Mouse (Mus musculus): ENCODE data around the gene Stard13. TPM values are rescaled to one million over a fixed set of nuclear protein-coding genes. Genes with fewer than 3 reads are reported as not detected.

Gene Stard13
- polyA plus RNA-seq, 1 experiment from 2014 or later, result 4.5 TPM

GRCm38 (mm10) chr5:151251656-151252055, 18.0 kb upstream of the Stard13 start:
- WGBS, result 53% methylated on average over 8 of the region's 8 CpGs
- Histone ChIP-seq H3K4me1 (ENCODE audit: control insufficient read depth, insufficient read depth, low read length) (peaks cover 16% of the 10 kb centered on the region), H3K4me2 (ENCODE audit: low read depth, low read length) (no peak overlapping the region), H3K4me3 (ENCODE audit: low read length) (no peak overlapping the region), H3K36me3 (ENCODE audit: control insufficient read depth, insufficient read depth) (no peaks in the 10 kb centered on the region), H3K9me3 (replicated peaks; ENCODE audit: control insufficient read depth, low read length) (no peaks in the 10 kb centered on the region), H3K27ac (ENCODE audit: low read length) (no peak overlapping the region), H3K9ac (ENCODE audit: low read length) (no peak overlapping the region), H3K27me3 (ENCODE audit: control insufficient read depth, insufficient read depth, low read length) (no peaks in the 10 kb centered on the region)
- ATAC-seq (replicated peaks; ENCODE audit: extremely low read depth, insufficient read depth, low FRiP score), result no peak

- no peaks in the 10 kb centered on the region for H3K9me3 ChIP-seq (replicated peaks; ENCODE audit: control insufficient read depth, low read length)
- H3K27ac ChIP-seq (ENCODE audit: low read length), result no peak overlapping the region
- H3K27me3 ChIP-seq (ENCODE audit: control insufficient read depth, insufficient read depth, low read length), result no peaks in the 10 kb centered on the region
- no peak overlapping the region for H3K4me3 ChIP-seq (ENCODE audit: low read length)
- peaks cover 18% of the 10 kb centered on the region for H3K4me1 ChIP-seq (ENCODE audit: control insufficient read depth, insufficient read depth, low read length)
- H3K4me2 ChIP-seq (ENCODE audit: low read depth, low read length), result 0 out of 2 replicates have a peak overlapping the region, but pooled peaks have one; percentile 15
- 56% methylated on average over 10 of the region's 10 CpGs for WGBS
- no peaks in the 10 kb centered on the region for H3K36me3 ChIP-seq (ENCODE audit: control insufficient read depth, insufficient read depth)
- no peak overlapping the region for H3K9ac ChIP-seq (ENCODE audit: low read length)
- no peak for ATAC-seq (replicated peaks; ENCODE audit: extremely low read depth, insufficient read depth, low FRiP score)
These were observed 15.3 kb upstream of the Stard13 start for GRCm38 (mm10) chr5:151248671-151249620.

GRCm38 (mm10) chr5:151248084-151248483, 14.4 kb upstream of the Stard13 start:
- no peak overlapping the region for H3K4me2 ChIP-seq (ENCODE audit: low read depth, low read length)
- WGBS, result 79% methylated on average over 2 of the region's 2 CpGs

GRCm38 (mm10) chr5:151247115-151247875, 13.7 kb upstream of the Stard13 start:
- Histone ChIP-seq H3K36me3 (ENCODE audit: control insufficient read depth, insufficient read depth) (no peaks in the 10 kb centered on the region), H3K27me3 (ENCODE audit: control insufficient read depth, insufficient read depth, low read length) (no peaks in the 10 kb centered on the region), H3K27ac (ENCODE audit: low read length) (peak overlapping the region; percentile 58), H3K9me3 (replicated peaks; ENCODE audit: control insufficient read depth, low read length) (no peaks in the 10 kb centered on the region), H3K4me3 (ENCODE audit: low read length) (no peak overlapping the region), H3K4me2 (ENCODE audit: low read depth, low read length) (peak overlapping the region; percentile 34), H3K4me1 (ENCODE audit: control insufficient read depth, insufficient read depth, low read length) (peaks cover 18% of the 10 kb centered on the region), H3K9ac (ENCODE audit: low read length) (no peak overlapping the region; the same call in 1 of the 2 replicates)
- 28% methylated on average over 11 of the region's 11 CpGs for WGBS
- ATAC-seq (replicated peaks; ENCODE audit: extremely low read depth, insufficient read depth, low FRiP score), result peak; percentile 54

More at GRCm38 (mm10) chr5:151248084-151248483, 14.4 kb upstream of the Stard13 start:
- Histone ChIP-seq H3K4me1 (ENCODE audit: control insufficient read depth, insufficient read depth, low read length) (peaks cover 18% of the 10 kb centered on the region), H3K27me3 (ENCODE audit: control insufficient read depth, insufficient read depth, low read length) (no peaks in the 10 kb centered on the region), H3K27ac (ENCODE audit: low read length) (peak overlapping the region; percentile 33; the same call in 1 of the 2 replicates), H3K9me3 (replicated peaks; ENCODE audit: control insufficient read depth, low read length) (no peaks in the 10 kb centered on the region), H3K36me3 (ENCODE audit: control insufficient read depth, insufficient read depth) (no peaks in the 10 kb centered on the region), H3K4me3 (ENCODE audit: low read length) (no peak overlapping the region), H3K9ac (ENCODE audit: low read length) (no peak overlapping the region)
- no peak for ATAC-seq (replicated peaks; ENCODE audit: extremely low read depth, insufficient read depth, low FRiP score)

GRCm38 (mm10) chr5:151246287-151246686, 12.7 kb upstream of the Stard13 start:
- Histone ChIP-seq H3K27me3 (ENCODE audit: control insufficient read depth, insufficient read depth, low read length) (no peaks in the 10 kb centered on the region), H3K4me2 (ENCODE audit: low read depth, low read length) (no peak overlapping the region), H3K9ac (ENCODE audit: low read length) (no peak overlapping the region), H3K9me3 (replicated peaks; ENCODE audit: control insufficient read depth, low read length) (no peaks in the 10 kb centered on the region), H3K36me3 (ENCODE audit: control insufficient read depth, insufficient read depth) (no peaks in the 10 kb centered on the region), H3K27ac (ENCODE audit: low read length) (no peak overlapping the region), H3K4me1 (ENCODE audit: control insufficient read depth, insufficient read depth, low read length) (peaks cover 16% of the 10 kb centered on the region), H3K4me3 (ENCODE audit: low read length) (no peak overlapping the region)
- no peak for ATAC-seq (replicated peaks; ENCODE audit: extremely low read depth, insufficient read depth, low FRiP score)
- WGBS, result 78% methylated on average over 2 of the region's 2 CpGs

GRCm38 (mm10) chr5:151245571-151245970, 11.9 kb upstream of the Stard13 start:
- no peak overlapping the region for H3K4me2 ChIP-seq (ENCODE audit: low read depth, low read length)
- no peaks in the 10 kb centered on the region for H3K36me3 ChIP-seq (ENCODE audit: control insufficient read depth, insufficient read depth)
- H3K27ac ChIP-seq (ENCODE audit: low read length), result no peak overlapping the region
- H3K9ac ChIP-seq (ENCODE audit: low read length), result no peak overlapping the region
- H3K4me1 ChIP-seq (ENCODE audit: control insufficient read depth, insufficient read depth, low read length), result peaks cover 16% of the 10 kb centered on the region
- H3K27me3 ChIP-seq (ENCODE audit: control insufficient read depth, insufficient read depth, low read length), result no peaks in the 10 kb centered on the region
- WGBS, result 82% methylated on average over 5 of the region's 5 CpGs
- no peak for ATAC-seq (replicated peaks; ENCODE audit: extremely low read depth, insufficient read depth, low FRiP score)
- no peak overlapping the region for H3K4me3 ChIP-seq (ENCODE audit: low read length)
- H3K9me3 ChIP-seq (replicated peaks; ENCODE audit: control insufficient read depth, low read length), result no peaks in the 10 kb centered on the region

- no peaks in the 10 kb centered on the region for H3K9me3 ChIP-seq (replicated peaks; ENCODE audit: control insufficient read depth, low read length)
- no peak overlapping the region for H3K9ac ChIP-seq (ENCODE audit: low read length)
- no peak overlapping the region for H3K27ac ChIP-seq (ENCODE audit: low read length)
- 72% methylated on average over 9 of the region's 9 CpGs for WGBS
- no peaks in the 10 kb centered on the region for H3K36me3 ChIP-seq (ENCODE audit: control insufficient read depth, insufficient read depth)
- peaks cover 3% of the 10 kb centered on the region; the same call in 1 of the 2 replicates for H3K27me3 ChIP-seq (ENCODE audit: control insufficient read depth, insufficient read depth, low read length)
- peaks cover 4% of the 10 kb centered on the region; the same call in 1 of the 2 replicates for H3K4me1 ChIP-seq (ENCODE audit: control insufficient read depth, insufficient read depth, low read length)
- H3K4me3 ChIP-seq (ENCODE audit: low read length), result no peak overlapping the region
- no peak for ATAC-seq (replicated peaks; ENCODE audit: extremely low read depth, insufficient read depth, low FRiP score)
- H3K4me2 ChIP-seq (ENCODE audit: low read depth, low read length), result no peak overlapping the region
These were observed 5.1 kb upstream of the Stard13 start for GRCm38 (mm10) chr5:151238730-151239129.

- Histone ChIP-seq H3K9me3 (replicated peaks; ENCODE audit: control insufficient read depth, low read length) (no peaks in the 10 kb centered on the region), H3K36me3 (ENCODE audit: control insufficient read depth, insufficient read depth) (no peaks in the 10 kb centered on the region), H3K4me2 (ENCODE audit: low read depth, low read length) (no peak overlapping the region), H3K9ac (ENCODE audit: low read length) (no peak overlapping the region), H3K27ac (ENCODE audit: low read length) (no peak overlapping the region), H3K4me3 (ENCODE audit: low read length) (no peak overlapping the region), H3K4me1 (ENCODE audit: control insufficient read depth, insufficient read depth, low read length) (peaks cover 4% of the 10 kb centered on the region; the same call in 1 of the 2 replicates), H3K27me3 (ENCODE audit: control insufficient read depth, insufficient read depth, low read length) (peaks cover 3% of the 10 kb centered on the region; the same call in 1 of the 2 replicates)
- WGBS, result 68% methylated on average over 5 of the region's 5 CpGs
- ATAC-seq (replicated peaks; ENCODE audit: extremely low read depth, insufficient read depth, low FRiP score), result no peak
These were observed 2.8 kb upstream of the Stard13 start for GRCm38 (mm10) chr5:151236411-151236810.

Measured in heart, embryonic 16.5 days (tissue).